Mouse (Mus musculus) limb, embryonic 14.5 days (tissue): ENCODE results near the gene Icam1. TPM values are rescaled to one million over a fixed set of nuclear protein-coding genes. Genes with fewer than 3 reads are reported as not detected.
"Not testable (repeated sequence)": the region's sequence is repeated elsewhere in the genome, so short reads cannot be mapped to it uniquely, and the experiment has no call there.

ENCODE experiments used
- ATAC-seq: fragments of 200-750 bp; cut with Nextera tagmentation; 2 replicates; pipeline ENCODE4 v1.8.0; 2017; ENCODE audit warnings: low read depth, moderate number of reproducible peaks, moderate TSS enrichment; ENCODE audit not compliant: low FRiP score
- DNase-seq: peaks from one replicate; pipeline ENCODE4 v3.0.0-alpha.2; 2015; ENCODE audit warnings: low spot score
- H3K27ac ChIP-seq: fragments of 300-500 bp; sonication (generic); replicated peaks from 2 replicates; pipeline ENCODE4 v1.5.1; 2014; ENCODE audit warnings: low read depth, mild to moderate bottlenecking, low read length, moderate library complexity, mixed read lengths
- H3K27me3 ChIP-seq: fragments of 300-500 bp; sonication (generic); 2 replicates; pipeline ENCODE4 v1.6.1; 2014; ENCODE audit warnings: low read length, mixed read lengths; ENCODE audit not compliant: control insufficient read depth, insufficient read depth
- H3K36me3 ChIP-seq: fragments of 300-500 bp; sonication (generic); 2 replicates; pipeline ENCODE4 v1.6.1; 2014; ENCODE audit warnings: mild to moderate bottlenecking, low read length, moderate library complexity, mixed read lengths; ENCODE audit not compliant: control insufficient read depth, insufficient read depth
- H3K4me1 ChIP-seq: fragments of 300-500 bp; sonication (generic); 2 replicates; pipeline ENCODE4 v1.6.1; 2014; ENCODE audit warnings: antibody characterized with exemption, low read length, mixed read lengths; ENCODE audit not compliant: control insufficient read depth, insufficient read depth
- H3K4me2 ChIP-seq: fragments of 300-500 bp; sonication (generic); replicated peaks from 2 replicates; pipeline ENCODE4 v1.6.1; 2014; ENCODE audit warnings: low read depth, mild to moderate bottlenecking, low read length, moderate library complexity; ENCODE audit not compliant: severe bottlenecking
- H3K4me3 ChIP-seq: fragments of 300-500 bp; sonication (generic); replicated peaks from 2 replicates; pipeline ENCODE4 v1.5.1; 2014; ENCODE audit warnings: low read length
- H3K9ac ChIP-seq: fragments of 300-500 bp; sonication (generic); 2 replicates; pipeline ENCODE4 v1.6.1; 2014; ENCODE audit warnings: mild to moderate bottlenecking, low read depth, low read length, moderate library complexity; ENCODE audit not compliant: severe bottlenecking
- H3K9me3 ChIP-seq: fragments of 300-500 bp; sonication (generic); 2 replicates; pipeline ENCODE4 v1.6.1; 2016; ENCODE audit warnings: low read length; ENCODE audit not compliant: control insufficient read depth
- POLR2A ChIP-seq: fragments of 200-500 bp; IDR thresholded peaks from 2 replicates; pipeline ENCODE4 v1.8.0; 2012; ENCODE audit warnings: inconsistent platforms, mild to moderate bottlenecking, moderate library complexity, borderline replicate concordance; ENCODE audit not compliant: insufficient read depth, insufficient read length; ENCODE audit errors: extremely low read depth
- WGBS: fragments of 180-500 bp; shearing (Covaris S2); extraction: QIAGEN DNeasy Blood & Tissue Kit; methylation state at CpG from one replicate; pipeline ENCODE4 v1.1.7; 2014; 5-methylcytosine and 5-hydroxymethylcytosine counted together
- polyA plus RNA-seq, 2 experiments: library from polyadenylated mRNA; depleted of rRNA in 1 of 2; stranded (reverse) in 1 of 2; unstranded in 1 of 2; fragments of >200 nt; fragmentation: Nextera tagmentation in 1 of 2; extraction: Ambion mirVana in 1 of 2; gene quantifications; 2 replicates each; pipeline versions ENCODE4 v1.2.1 to v1.2.3; 2012 to 2014

The Icam1 gene
- polyA plus RNA-seq, 2 experiments: 15.5 to 18.3 TPM

GRCm38 (mm10) chr9:20993165-20993898 lies 22.5 kb upstream of the Icam1 start:
- Histone ChIP-seq H3K4me1 (peaks cover 12% of the 10 kb centered on the region), H3K9ac (no peak overlapping the region), H3K9me3 (no peaks in the 10 kb centered on the region), H3K27ac (0 out of 2 replicates have a peak overlapping the region, but pooled peaks have one; percentile 8), H3K36me3 (no peaks in the 10 kb centered on the region), H3K27me3 (no peaks in the 10 kb centered on the region), H3K4me3 (no peak overlapping the region), H3K4me2 (no peak overlapping the region)
- no peak for TF ChIP-seq POLR2A
- no peak for ATAC-seq
- no peak for DNase-seq
- WGBS: 35% methylated on average over 5 of the region's 5 CpGs

- no peak for DNase-seq
- H3K9me3 ChIP-seq: no peaks in the 10 kb centered on the region
- H3K9ac ChIP-seq: no peak overlapping the region
- H3K4me2 ChIP-seq: no peak overlapping the region
- WGBS: 77% methylated on average over 3 of the region's 3 CpGs
- no peaks in the 10 kb centered on the region for H3K27me3 ChIP-seq
- TF ChIP-seq POLR2A: no peak
- H3K4me1 ChIP-seq: peaks cover 12% of the 10 kb centered on the region
- H3K4me3 ChIP-seq: no peak overlapping the region
- no peaks in the 10 kb centered on the region for H3K36me3 ChIP-seq
- no peak for ATAC-seq
- H3K27ac ChIP-seq: no peak overlapping the region
Measured at GRCm38 (mm10) chr9:20995069-20995468, 20.7 kb upstream of the Icam1 start.

DNA sequence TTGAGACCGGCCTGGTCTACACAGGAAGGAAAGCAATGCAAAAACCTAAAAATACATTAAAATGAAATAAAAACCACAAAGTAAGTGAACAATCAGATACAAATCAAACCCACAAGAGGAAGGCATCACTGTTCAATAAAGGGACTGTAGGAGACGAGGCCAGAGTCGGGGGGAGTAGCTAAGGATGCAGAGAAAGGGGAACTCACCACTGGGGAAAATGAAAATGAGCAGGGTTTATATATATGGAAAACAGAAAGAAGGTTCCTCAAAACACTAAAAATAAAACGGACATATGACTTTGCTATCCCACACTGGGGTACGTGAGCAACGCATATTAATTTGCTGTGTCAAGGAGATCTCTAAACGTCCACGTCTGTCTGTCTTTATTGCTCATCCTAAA lies 18.7 kb upstream of the Icam1 start:
- no peak for TF ChIP-seq POLR2A

DNA sequence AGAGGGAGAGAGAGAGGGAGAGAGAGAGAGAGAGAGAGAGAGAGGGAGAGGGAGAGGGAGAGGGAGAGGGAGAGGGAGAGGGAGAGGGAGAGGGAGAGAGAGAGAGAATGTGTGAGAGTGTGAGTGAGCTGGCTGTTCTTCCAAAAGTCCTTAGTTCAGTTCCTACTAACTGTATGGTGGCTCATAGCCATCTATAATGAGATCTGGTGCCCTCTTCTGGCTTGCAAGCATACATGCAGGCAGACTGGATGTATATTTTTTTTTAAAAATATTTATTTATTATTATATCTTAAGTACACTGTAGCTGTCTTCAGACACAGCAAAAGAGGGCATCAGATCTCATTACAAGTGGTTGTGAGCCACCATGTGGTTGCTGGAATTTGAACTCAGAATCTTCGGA lies 17.4 kb upstream of the Icam1 start:
- H3K9ac ChIP-seq, H3K4me1 ChIP-seq, DNase-seq, H3K4me3 ChIP-seq, H3K27me3 ChIP-seq, H3K27ac ChIP-seq, ATAC-seq, H3K9me3 ChIP-seq, H3K4me2 ChIP-seq, H3K36me3 ChIP-seq: not testable (repeated sequence)
- 74% methylated on average over 1 of the region's 1 CpGs for WGBS

More for the DNA sequence above, 18.7 kb upstream of the Icam1 start:
- Histone ChIP-seq H3K36me3 (no peaks in the 10 kb centered on the region), H3K9ac (no peak overlapping the region), H3K9me3 (no peaks in the 10 kb centered on the region), H3K27me3 (no peaks in the 10 kb centered on the region), H3K27ac (no peak overlapping the region), H3K4me2 (no peak overlapping the region), H3K4me3 (no peak overlapping the region), H3K4me1 (peaks cover 4% of the 10 kb centered on the region; the same call in 1 of the 2 replicates)
- no peak for DNase-seq
- 87% methylated on average over 8 of the region's 8 CpGs for WGBS
- ATAC-seq: no peak

DNA sequence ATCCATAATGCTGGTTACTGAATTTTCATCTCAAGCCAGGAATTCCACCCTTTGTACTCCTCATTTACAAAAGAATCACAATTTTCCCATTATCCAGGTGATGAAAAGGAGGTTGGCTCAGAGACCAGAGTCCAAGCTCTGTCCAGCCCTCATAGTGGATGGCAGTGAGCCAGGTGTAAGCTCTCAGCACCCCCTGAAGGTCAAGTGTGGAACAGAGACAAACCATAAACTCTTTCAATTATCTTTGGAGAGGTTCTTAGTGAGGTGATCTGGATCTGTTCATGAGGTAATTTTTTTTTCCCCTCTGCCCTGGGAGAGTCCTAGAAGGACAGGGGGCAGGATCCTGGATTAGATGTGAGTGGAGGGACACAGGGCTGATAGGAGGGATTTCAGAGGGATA lies 15.0 kb upstream of the Icam1 start:
- Histone ChIP-seq H3K36me3 (peaks cover 7% of the 10 kb centered on the region), H3K9ac (no peak overlapping the region), H3K4me3 (no peak overlapping the region), H3K4me1 (0 out of 2 replicates have a peak, but pooled peaks cover 2% of the 10 kb centered on the region), H3K9me3 (no peaks in the 10 kb centered on the region), H3K4me2 (no peak overlapping the region), H3K27ac (no peak overlapping the region), H3K27me3 (no peaks in the 10 kb centered on the region)
- no peak for ATAC-seq
- DNase-seq: no peak
- no peak for TF ChIP-seq POLR2A
